Mouse (Mus musculus): Measurements from ENCODE around the gene Rbm20.
A peak's percentile ranks its signal among the peaks of the same experiment; 100 is the strongest.

Gene Rbm20

DNA sequence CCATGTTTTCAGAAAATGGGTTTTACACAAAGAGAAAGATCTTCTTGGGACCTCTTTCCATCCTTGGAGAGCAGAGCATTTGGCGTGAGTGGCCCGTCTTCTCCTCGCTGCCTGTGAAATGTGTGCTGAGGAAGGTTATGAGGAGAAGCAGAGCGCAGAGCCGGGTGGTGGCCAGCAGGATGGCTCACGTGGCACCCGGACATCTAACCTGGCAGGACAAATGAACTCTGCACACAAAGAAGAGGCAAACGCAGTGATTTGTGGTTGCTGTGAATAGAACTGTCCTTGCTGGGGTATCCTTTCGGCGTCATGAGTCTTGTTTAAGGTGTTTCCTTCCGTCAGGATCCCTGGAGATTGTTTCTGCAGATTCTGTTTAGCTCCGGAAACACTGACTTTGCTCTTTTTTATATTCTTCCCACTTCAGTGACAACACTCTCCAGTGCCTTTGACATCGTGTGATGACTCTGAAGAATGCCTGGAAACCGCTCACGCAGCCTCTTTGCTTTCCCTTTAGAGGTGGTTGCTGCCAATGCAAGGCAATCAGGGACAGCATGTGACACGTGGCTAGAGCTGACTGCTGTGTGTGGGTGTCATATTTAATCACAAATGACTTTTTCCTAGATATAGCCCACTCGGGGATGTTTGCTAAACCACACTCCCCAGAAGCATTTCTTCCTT is 80.5 kb downstream of the Rbm20 start:
- DNase-seq (ENCODE audit: low spot score), result no peak

DNA sequence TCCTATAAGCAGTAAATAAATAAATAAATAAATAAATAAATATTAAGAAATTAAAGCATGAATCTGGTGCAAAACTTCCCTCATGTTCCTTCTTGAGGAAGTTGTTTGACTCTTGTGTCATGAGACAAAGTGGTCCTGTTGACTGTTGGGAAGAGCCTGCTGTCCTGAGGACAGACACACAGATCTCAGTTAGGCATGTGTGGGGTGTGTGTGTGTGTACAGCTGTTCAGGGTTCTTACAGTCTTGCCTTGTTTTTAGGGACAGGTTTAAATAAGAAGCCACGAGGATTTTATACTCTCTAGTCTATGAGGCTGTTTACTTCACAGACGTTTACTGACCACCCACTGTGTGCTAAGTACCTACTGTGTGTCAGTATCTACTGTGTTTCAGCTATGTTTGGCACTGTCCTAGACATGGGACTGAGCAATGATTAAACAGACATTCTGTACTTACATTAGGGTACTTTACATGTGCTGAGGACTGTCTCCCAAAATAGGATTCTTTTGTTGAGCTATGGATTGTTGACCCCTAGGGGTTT is 81.8 kb downstream of the Rbm20 start:
- DNase-seq (ENCODE audit: low spot score), result no peak

DNA sequence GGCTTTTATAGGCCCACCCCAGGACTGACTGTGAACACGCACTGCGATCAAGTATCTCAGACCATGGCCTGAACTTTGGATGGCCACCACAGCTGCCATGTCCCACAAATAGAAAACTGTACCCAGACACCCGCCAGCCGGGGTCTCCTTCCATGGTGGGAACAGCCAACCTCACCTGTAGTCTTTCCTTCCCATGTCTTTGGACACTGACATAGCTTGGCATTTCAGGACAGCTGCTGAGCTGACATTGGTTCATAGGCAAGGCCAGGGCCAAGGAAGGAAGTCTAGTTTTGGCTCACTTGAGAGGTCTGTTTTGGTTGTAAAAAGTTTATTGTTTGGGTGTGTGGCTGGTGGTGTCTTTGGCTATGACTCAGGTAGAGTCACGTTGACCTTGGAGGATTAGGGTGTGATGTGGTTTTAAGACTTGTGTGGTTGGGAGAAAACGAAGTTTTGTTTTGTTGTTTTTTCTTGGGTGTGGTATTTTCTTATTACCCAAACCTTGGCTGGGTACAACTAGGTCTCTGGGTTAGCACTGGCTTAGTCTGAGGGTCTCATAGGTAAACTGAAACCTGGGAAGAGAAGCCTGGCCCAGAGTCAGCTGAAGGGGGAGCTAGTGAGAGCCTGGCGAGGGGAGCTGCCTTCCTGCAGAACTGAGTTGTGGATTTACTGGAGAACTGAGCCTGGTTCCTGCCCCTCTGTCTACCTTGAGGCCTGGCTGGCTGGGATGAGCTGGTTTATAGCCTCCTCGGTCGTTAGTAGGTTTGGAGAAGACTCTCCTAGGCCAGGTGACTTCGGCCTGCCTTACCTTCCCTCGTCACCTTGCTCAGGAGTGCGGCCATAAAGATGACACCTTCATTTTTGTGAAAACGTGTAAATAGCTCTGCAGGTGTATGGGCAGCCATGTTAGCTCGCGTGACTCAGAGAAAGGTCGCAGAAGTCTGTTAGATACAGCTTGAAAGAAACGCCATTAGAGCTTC is 83.3 kb downstream of the Rbm20 start:
- no peak for DNase-seq (ENCODE audit: low spot score)

DNA sequence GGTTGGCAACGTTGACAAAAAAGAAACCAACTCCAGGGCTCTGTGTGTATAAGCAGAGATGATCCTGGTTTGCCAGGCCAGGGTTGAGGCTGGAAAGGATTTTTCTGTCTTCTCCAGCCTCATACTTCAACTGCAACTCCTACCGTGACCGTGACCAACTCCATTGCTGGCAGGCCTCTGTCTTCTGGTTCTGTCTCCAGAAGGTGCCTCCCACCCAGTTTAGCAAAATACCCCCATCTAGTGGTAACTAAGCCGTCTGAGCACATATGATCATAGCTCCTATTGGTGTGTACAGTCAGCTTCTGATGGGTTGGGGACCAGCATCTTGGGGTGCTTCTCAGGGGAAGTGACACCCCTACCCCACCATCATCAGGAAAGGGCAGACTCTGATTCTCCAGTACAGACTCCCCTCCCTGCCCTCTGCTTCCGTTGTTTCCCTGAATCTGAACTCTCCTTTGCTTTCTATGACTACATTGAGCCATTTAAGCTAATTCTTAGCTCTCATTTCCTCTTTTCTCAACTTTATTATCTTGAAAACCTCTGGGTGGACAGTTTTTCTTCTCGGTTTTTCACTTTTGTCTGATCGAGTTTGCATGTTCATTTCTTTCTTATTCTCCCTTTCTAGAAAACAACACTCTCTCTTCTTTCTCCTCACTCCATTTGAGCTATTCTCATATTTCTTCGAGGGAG is 85.8 kb downstream of the Rbm20 start:
- no peak for DNase-seq (ENCODE audit: low spot score)

DNA sequence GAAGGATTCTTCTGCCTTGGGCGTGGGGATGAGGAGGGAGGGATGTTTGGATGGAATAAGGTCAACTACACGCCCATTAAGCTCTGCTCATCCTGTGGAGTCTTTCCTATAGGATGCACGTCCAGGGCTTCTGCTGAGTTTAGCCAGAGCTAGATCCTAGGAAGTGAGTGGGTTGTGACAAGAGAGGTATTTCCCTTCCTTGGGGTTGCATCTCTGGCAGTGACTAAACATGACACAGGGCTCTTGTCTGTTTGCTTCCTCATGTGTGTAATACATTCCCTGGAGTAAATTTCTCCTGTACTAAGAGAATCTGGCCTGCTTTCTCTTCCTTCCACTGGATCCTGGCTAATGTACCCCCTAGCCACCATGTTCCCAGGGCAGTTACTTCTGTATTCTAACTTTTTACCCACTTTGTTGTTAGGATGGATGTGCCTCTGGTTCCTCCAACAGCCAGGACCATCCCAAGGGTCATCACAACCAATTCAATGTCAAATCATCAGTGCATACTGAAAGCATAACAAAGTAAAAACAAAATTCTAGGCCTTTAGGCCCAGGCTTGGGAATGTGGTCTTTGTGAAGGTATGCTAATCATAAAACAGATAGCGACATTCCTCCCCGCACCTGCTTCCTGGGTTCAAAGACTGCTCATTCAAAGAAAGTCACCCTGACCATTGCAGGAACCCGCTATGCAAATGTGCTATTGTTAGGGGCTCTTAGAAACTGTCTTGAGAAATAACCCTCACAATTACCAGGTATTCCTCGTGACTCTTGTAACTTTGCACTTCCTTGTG is 87.8 kb downstream of the Rbm20 start:
- DNase-seq (ENCODE audit: low spot score), result no peak

DNA sequence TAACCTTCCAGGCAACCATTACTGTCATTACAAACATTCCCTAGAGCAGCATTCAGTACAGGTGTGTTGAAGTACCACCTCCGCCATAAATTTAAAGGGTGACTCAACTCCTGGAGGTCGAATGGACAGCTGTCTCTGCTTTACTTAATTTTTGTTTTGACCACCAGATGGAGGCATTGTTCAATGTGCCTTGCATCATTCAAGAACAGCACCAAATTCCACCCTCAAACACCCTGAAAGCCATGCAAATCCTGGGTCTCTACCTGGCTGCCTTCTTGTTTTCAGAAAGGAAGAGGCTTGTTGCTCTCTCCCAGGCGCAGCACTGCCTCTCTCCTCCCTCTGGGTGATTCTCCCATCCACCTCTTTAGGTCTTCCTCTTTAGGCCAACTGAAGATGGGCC is 91.4 kb downstream of the Rbm20 start:
- no peak for DNase-seq (ENCODE audit: low spot score)

DNA sequence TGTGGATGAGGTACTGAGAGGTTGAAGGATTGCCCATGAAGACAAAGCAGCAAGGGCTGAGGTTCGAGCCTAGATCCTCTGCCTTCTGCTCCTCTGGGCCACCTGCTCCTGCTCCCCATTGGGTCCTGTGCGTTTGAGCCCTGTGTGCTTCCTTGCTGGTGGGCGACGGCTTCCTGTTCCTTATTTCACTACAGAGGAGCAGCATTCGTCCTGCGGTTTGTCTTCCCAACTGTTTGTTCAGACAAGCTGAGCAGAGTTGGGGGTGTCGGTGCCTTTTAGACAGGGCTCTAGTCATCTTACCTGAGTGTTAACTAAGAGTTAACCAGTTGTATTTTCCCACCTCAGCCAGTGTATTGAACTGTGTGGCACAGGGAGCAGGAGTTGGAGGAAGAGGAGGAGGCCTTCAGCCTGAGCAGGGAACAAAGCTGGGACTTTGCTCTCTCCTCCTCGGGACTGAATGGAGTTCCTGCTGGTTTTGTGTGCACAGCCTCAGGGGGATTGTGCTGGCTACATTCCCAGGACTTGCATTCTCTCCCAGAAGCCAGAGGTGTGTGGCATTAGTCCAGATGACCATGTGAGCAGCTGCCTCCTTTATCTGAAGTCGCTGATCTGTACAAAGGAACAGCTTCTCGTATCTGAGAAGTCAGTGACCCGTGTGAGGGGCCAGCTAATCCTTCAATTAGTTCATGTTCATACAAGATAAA is 97.0 kb downstream of the Rbm20 start:
- peak; percentile 59 for DNase-seq (ENCODE audit: low spot score)

DNA sequence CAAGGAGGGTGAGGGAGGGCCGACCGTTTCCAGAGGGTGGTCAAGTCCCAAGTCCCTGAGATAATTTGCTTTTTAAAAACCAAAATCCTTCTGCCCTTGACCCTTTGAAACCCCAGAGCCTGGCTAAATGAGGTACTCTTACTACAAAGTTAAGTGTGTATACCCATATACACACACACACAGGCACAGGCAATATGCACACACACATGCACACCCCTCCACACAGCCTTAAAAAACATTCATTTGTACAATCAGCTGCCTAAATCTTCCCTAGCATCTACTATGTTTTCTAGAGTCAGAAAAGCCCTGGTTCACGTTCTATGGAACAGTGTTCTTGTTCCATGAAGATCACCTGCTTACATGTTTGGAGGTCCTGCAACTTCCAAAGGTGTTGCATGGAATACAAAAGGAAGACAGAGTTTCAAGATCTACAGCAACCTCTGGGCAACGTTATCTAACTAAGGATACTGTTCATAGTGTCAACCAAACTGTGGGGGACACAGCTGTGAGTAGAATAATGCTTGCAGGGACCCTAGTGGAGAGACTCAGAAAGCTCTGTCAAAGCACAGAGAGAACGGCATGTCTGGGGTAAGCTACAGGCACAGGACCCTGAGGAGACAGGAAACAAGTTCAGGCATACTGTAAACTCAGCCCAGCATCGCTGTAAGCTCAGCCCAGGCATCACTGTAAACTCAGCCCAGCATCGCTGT is 97.7 kb downstream of the Rbm20 start:
- DNase-seq (ENCODE audit: low spot score), result no peak

DNA sequence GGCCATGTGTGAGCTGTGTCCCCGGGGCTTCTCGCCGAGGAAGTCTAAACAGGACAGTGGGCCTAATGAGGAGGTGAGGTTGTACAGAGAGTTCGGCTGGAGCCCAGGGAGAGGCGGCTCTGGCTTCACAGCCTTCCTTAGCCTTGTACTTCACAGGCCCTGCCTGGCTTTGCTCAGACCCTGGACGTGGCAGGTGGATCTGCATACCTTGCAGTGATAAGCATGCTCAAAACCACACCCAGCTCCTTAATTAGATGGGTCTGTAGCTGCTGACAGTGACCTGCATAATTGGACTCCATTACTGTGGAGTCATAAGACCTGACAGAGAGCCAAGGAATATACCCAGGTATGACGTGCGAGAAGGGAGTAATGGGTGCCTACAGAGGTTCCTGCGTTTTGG is 102.3 kb downstream of the Rbm20 start:
- DNase-seq (ENCODE audit: low spot score), result no peak

DNA sequence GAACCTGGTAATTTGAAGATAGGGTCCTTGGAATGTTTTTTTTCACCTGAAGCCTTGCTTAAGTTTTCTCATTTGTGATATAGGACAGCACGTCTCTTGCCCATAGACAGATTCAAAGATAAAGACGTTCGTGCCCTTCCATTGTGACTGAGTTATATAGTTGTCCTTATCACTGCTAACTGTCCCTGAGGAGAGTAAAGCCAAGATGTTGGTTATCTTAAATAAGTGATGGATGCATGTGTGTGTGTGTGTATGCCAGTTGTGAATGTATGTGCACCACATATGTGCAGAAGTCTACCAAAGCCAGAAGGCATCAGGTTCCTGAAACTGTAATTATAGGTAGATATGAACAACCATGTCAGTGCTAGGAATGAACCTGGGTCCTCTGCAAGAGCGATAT is 102.7 kb downstream of the Rbm20 start:
- DNase-seq (ENCODE audit: low spot score), result no peak

DNA sequence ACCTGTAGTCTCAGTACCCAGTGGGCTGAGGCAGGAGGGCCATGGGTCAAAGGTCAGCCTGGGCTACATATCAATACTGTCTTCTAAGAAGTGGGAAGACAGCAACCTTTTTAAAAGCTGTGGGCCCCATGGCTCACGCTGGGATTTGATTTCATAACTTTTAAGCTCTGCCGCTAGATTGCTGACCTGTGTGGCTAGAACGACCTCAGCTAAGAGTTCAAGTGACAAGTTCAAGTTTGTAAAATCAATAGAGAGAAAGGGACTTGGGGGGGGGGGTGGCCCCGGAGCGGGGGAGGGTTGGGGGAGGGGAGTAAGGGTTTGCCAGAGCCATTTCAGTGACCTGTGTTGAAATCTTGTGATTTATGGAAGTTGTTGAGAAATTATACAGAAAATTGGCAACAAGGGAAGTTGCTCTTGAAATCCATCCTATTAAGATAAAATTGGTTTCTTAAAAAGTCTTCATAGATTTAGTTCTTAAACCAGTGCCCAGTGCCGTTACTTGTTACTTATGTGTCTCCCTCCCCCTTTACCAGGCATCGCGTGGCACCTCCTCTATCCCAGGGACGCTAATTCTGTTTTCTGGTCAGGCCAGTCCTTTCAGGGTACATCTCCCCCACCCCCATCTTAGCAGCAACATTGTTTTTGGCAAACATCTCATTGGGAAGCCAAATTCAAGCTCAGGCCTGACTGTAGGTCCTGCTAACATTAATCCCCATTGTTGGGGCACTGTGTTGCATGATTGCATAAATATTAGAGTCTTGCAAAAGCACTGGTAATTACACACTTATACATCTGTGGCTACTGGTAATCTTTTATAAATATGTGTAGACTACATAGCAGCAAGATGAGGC is 103.9 kb downstream of the Rbm20 start:
- DNase-seq (ENCODE audit: low spot score), result no peak

DNA sequence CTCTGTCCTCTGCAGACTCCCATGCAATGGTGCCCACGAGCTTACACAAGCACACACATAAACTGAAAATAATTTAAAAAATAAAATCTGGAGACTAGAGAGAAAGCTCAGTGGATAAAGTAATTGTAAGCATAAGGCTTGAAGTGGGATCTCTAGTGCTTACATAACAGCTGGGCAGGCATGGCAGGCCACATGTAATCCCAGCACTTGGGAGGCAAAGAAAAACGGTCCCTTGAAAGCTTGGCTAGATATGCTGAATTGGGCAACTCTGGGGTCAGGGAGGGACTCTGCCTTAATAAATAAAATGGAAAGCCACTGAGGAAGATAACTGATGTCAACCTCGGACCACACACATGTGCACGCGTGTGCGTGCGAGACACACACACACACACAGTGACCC is 104.7 kb downstream of the Rbm20 start:
- DNase-seq (ENCODE audit: low spot score), result no peak

DNA sequence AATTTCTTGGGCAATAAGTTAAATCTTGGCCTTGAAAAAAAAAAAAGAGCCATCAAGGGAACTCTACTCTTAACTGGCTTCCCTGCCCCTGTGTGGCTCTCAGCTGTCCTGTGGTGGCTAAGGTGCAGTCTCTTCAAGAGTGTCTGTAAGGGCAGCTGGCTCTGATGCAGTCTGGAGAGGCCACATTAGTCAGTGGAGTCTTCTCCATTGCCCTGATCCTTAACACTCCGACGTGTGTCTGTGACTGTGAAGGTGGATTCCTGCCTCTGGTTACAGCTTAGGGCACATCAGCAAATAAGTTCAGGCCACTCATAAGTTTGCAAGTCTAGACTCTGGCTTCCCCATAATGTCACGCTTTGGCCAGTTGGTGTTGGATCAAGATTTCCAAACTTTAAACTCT is 108.2 kb downstream of the Rbm20 start:
- DNase-seq (ENCODE audit: low spot score), result no peak

DNA sequence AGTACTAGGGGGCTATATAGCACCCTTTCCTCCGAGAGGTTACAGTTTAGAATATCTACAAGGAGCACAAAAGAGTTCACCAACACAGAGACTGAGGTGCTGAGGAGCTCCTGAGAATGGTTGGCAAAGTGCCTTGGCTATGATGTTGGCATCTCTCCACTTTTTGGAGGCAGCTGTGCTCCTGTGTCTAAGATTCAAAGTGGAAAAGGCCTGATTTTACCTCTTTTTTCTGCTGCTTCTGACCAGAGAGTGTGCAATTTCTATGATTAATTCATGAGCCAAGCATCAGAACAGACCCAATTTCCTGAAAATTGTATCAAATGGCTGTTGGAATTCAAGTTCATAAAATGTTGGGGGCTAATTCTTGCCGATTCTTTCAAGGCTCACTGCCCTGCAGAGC is 109.1 kb downstream of the Rbm20 start:
- no peak for DNase-seq (ENCODE audit: low spot score)

DNA sequence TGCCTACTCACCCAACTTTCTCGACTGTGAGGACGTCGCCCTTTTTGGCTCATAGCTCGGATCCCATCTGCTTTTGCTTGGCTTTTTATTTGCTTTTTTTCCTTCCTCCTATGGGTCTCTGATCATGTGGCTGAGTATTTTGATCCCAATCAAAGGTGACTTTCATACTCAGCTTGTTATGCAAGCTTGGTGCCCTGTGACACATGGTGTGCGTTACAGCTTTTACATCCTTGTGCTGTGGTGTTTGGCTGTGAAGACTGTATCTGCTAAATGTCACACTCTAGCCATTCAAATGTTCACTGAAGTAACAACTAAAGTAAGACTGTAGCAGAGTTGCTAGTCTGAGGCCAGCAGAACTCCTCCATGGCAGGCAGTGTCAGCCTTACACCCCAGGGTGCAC is 109.7 kb downstream of the Rbm20 start:
- DNase-seq (ENCODE audit: low spot score), result no peak

DNA sequence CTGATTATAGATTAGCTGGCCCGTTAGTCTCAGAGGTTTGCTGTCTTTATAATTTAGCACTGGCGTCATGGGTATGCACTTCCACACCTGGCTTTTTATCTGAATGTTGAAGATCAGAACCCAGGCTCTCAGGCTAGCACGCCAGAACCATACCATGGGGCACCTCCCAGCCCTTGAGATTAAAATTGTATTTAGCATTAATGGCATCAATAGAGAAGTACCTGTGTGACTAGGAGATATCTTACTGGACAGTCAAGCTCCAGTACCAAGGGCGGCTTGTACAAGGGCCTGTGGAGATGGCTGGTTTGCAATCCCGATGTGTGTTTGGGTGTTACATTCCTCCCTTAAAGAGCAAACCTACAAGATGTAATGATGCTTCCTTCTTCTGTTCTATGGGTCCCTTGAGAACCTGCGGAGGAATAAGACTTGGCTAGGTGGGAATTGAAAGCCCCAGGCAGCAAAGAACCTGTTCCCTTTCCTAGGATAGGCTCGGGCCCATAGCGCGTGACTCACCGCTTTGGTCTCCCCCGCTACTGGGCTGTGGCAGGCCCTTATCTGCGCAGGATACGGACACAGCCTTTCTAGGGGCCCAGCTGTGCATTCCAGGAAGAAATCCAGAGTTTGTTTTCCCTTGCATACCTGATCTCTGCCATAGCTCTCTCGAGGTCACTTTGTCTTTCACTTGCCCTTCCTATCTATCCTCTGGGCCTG is 111.7 kb downstream of the Rbm20 start:
- no peak for DNase-seq (ENCODE audit: low spot score)

DNA sequence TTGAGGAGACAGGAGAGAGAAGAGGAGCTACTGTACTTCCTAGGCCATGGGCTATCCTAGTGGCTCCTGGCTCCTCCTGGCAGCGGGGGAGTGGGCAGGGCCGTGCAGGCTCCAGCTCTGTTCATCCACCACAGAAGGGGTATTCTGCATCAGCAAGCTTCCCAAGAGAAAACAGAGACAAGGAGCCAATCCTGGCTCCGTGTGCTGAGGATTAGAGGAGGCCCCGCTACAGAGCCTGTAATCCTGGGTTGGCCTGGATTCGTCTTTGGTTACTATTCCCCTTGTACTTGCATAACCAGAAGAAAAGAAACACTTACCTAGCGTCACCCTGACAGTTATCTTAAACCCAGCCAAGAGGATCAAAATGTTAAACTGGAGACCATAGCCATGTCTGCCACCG is 112.5 kb downstream of the Rbm20 start:
- DNase-seq (ENCODE audit: low spot score), result no peak

DNA sequence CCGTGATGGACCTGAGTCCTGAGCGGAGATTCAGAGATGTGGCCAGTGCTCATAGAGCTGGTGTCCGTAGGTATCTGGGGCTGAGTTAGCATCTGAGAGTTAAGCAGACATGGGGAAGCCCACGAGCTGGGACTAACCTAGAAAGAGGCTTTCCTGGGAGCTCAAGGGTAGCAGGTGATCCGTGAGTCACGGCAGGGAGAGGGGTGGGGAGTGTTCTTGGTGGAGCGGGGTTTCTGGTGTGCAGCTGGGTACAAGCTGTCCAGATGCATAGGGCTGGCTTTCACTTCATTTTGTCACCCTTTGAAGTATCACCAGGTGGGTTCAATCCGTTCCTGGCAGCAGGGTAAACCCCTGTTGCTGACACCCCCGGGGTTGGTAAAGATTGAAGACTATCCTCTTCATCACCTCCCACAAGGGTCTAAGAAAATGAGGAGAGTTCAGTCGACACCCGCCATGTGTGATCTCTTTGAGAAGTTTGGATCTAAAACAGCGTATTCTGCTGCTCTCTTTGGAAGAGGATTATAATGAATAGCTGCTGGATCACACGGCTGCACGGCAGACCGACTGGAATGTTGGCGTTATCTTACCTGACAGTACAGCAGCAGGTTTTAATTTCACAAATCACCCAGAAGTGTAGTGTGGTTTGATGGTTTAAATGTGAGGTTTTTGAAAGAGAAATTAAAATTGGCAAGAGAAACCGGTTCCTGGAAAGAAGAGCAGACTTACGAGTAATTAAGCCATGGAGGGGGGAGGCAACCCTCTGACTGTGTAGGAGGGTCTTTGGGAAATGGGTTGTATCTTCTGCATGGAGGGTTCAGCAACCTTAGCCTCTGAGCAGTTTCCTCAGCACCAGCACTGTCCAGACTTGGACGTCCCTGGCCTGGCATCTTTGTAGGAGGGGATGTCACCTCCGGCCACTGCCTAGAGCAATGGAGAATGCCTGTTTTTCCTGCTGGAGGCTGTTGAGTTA is 114.9 kb downstream of the Rbm20 start:
- no peak for DNase-seq (ENCODE audit: low spot score)
